In genomic region chr13:63203502-63204278, GRCm38 (mm10) we compare ENCODE assay signal across 15 mouse cellular contexts.
DNase-seq lines count a peak whose midpoint lies in the region; ATAC-seq and TF ChIP-seq lines count a peak whose summit lies in the region.
"Had no signal": no experiment of that assay in that cellular context is flagged by ENCODE, and none has a peak within 500 bp of the region (broad histone marks: within the 10 kb centered on the region; RNA-seq: fewer than 3 reads in every experiment).

No protein-coding gene starts in this region.

- peak; percentile 29 for DNase-seq in hindbrain, embryonic 10.5 days (ENCODE audit: low spot score)
- no peak for DNase-seq in hindbrain, postnatal 0 days (ENCODE audit: low spot score)
- DNase-seq in embryo, embryonic 11 days, result peak; percentile 54
- DNase-seq in midbrain, embryonic 14.5 days, result peak; percentile 63
- DNase-seq in cerebellum, adult 18-20 months, result no peak
- no peak for DNase-seq in gastrocnemius, adult 8-10 months (ENCODE audit: low spot score in 2 of 2)
- DNase-seq: adrenal gland, adult 8-10 months; kidney, adult 9 months; lung, postnatal 14 days; right cerebral cortex, adult 18-20 months had no signal

- no peak overlapping the region for H3K4me3 ChIP-seq in hindbrain, embryonic 10.5 days
- no peak overlapping the region for H3K4me3 ChIP-seq in hindbrain, postnatal 0 days (ENCODE audit: low read length)
- H3K4me3 ChIP-seq in forebrain, embryonic 15.5 days, result no peak overlapping the region
- H3K4me3 ChIP-seq in midbrain, embryonic 14.5 days (replicated peaks; ENCODE audit: low read depth, low read length), result no peak overlapping the region
- H3K4me3 ChIP-seq: hindbrain, embryonic 15.5 days; neural tube, embryonic 15.5 days had no signal

- TF ChIP-seq CTCF in hindbrain, postnatal 0 days (IDR thresholded peaks at IDR 0.05; ENCODE audit: low read depth), result no peak

- H3K9ac ChIP-seq in hindbrain, postnatal 0 days (replicated peaks; ENCODE audit: low read length), result no peak overlapping the region
- no peak overlapping the region for H3K9ac ChIP-seq in forebrain, embryonic 15.5 days (replicated peaks)
- no peak overlapping the region for H3K9ac ChIP-seq in midbrain, embryonic 14.5 days (replicated peaks; ENCODE audit: low read length)
- H3K9ac ChIP-seq: hindbrain, embryonic 15.5 days; liver, embryonic 14.5 days; neural tube, embryonic 15.5 days had no signal

- H3K27me3 ChIP-seq in hindbrain, embryonic 10.5 days (ENCODE audit: insufficient read depth, poor library complexity, severe bottlenecking), result no peaks in the 10 kb centered on the region
- no peaks in the 10 kb centered on the region for H3K27me3 ChIP-seq in hindbrain, postnatal 0 days (ENCODE audit: insufficient read depth, low read length)
- no peaks in the 10 kb centered on the region for H3K27me3 ChIP-seq in forebrain, embryonic 15.5 days
- H3K27me3 ChIP-seq in midbrain, embryonic 14.5 days (ENCODE audit: control insufficient read depth, insufficient read depth, low read length), result no peaks in the 10 kb centered on the region
- H3K27me3 ChIP-seq: hindbrain, embryonic 15.5 days; neural tube, embryonic 15.5 days had no signal

- H3K36me3 ChIP-seq in hindbrain, embryonic 10.5 days, result no peaks in the 10 kb centered on the region
- H3K36me3 ChIP-seq in hindbrain, postnatal 0 days (ENCODE audit: insufficient read depth, low read length), result no peaks in the 10 kb centered on the region
- H3K36me3 ChIP-seq in forebrain, embryonic 15.5 days, result no peaks in the 10 kb centered on the region
- H3K36me3 ChIP-seq in midbrain, embryonic 14.5 days (ENCODE audit: control insufficient read depth, insufficient read depth, low read length), result no peaks in the 10 kb centered on the region
- H3K36me3 ChIP-seq: hindbrain, embryonic 15.5 days; neural tube, embryonic 15.5 days had no signal

- H3K9me3 ChIP-seq in hindbrain, embryonic 10.5 days, result no peaks in the 10 kb centered on the region
- H3K9me3 ChIP-seq in hindbrain, postnatal 0 days (ENCODE audit: low read length), result no peaks in the 10 kb centered on the region
- no peaks in the 10 kb centered on the region for H3K9me3 ChIP-seq in forebrain, embryonic 15.5 days
- H3K9me3 ChIP-seq in midbrain, embryonic 14.5 days (ENCODE audit: control insufficient read depth, low read length), result no peaks in the 10 kb centered on the region
- H3K9me3 ChIP-seq: hindbrain, embryonic 15.5 days; neural tube, embryonic 15.5 days had no signal

- ATAC-seq in hindbrain, postnatal 0 days, result no peak
- 0 out of 2 replicates have a peak, but pooled peaks have one; percentile 32 for ATAC-seq in forebrain, embryonic 15.5 days (replicated peaks)
- ATAC-seq in midbrain, embryonic 14.5 days (ENCODE audit: low FRiP score, low TSS enrichment), result peak; percentile 55; the same call in 1 of the 2 replicates
- no peak for ATAC-seq in megakaryocyte progenitor cell, adult 5-6 weeks (replicated peaks; ENCODE audit: poor library complexity)

- peaks cover 37% of the 10 kb centered on the region for H3K4me1 ChIP-seq in hindbrain, embryonic 10.5 days (replicated peaks)
- no peaks in the 10 kb centered on the region for H3K4me1 ChIP-seq in hindbrain, postnatal 0 days (ENCODE audit: insufficient read depth, low read length)
- H3K4me1 ChIP-seq in forebrain, embryonic 15.5 days, result peaks cover 11% of the 10 kb centered on the region
- H3K4me1 ChIP-seq in midbrain, embryonic 14.5 days (ENCODE audit: control insufficient read depth, insufficient read depth, low read length), result peaks cover 10% of the 10 kb centered on the region; the same call in 1 of the 2 replicates

- 47% methylated on average over 8 of the region's 8 CpGs for WGBS in hindbrain, embryonic 10.5 days
- 37% methylated on average over 8 of the region's 8 CpGs for WGBS in hindbrain, postnatal 0 days
- 22% methylated on average over 8 of the region's 8 CpGs for WGBS in forebrain, embryonic 15.5 days
- 15% methylated on average over 8 of the region's 8 CpGs for WGBS in midbrain, embryonic 14.5 days

- H3K27ac ChIP-seq in hindbrain, embryonic 10.5 days, result 0 out of 2 replicates have a peak overlapping the region, but pooled peaks have one; percentile 23
- H3K27ac ChIP-seq in hindbrain, postnatal 0 days, result no peak overlapping the region
- H3K27ac ChIP-seq in forebrain, embryonic 15.5 days (replicated peaks), result no peak overlapping the region
- H3K27ac ChIP-seq in midbrain, embryonic 14.5 days (replicated peaks; ENCODE audit: low read depth, low read length), result no peak overlapping the region; the same call in 1 of the 2 replicates
- H3K27ac ChIP-seq: hindbrain, embryonic 15.5 days; liver, embryonic 14.5 days; neural tube, embryonic 15.5 days had no signal

- H3K4me2 ChIP-seq in hindbrain, postnatal 0 days (ENCODE audit: low read depth, low read length), result no peak overlapping the region
- H3K4me2 ChIP-seq in forebrain, embryonic 15.5 days (replicated peaks), result no peak overlapping the region
- no peak overlapping the region for H3K4me2 ChIP-seq in midbrain, embryonic 14.5 days (ENCODE audit: low read length)
- H3K4me2 ChIP-seq: hindbrain, embryonic 15.5 days; neural tube, embryonic 15.5 days had no signal

Comparison
In these comparisons a context has a peak if more than half of its experiments do, and no peak if none do; other contexts are left out.
1. DNase-seq: peak in hindbrain, embryonic 10.5 days (single experiment), embryo, embryonic 11 days (single experiment) and midbrain, embryonic 14.5 days (single experiment); none in hindbrain, postnatal 0 days (single experiment), cerebellum, adult 18-20 months (0 of 2) and gastrocnemius, adult 8-10 months (0 of 2).
2. ATAC-seq: peak in forebrain, embryonic 15.5 days (single experiment) and midbrain, embryonic 14.5 days (single experiment); none in hindbrain, postnatal 0 days (single experiment) and megakaryocyte progenitor cell, adult 5-6 weeks (single experiment).